ENCODE assay signal across 12 mouse cellular contexts in genomic region chr13:44580767-44581166, GRCm38 (mm10).
DNase-seq lines count a peak whose midpoint lies in the region; ATAC-seq and TF ChIP-seq lines count a peak whose summit lies in the region.
"Had no signal": no experiment of that assay in that cellular context is flagged by ENCODE, and none has a peak within 500 bp of the region (broad histone marks: within the 10 kb centered on the region; RNA-seq: fewer than 3 reads in every experiment).

No protein-coding gene starts in this region.

- H3K4me3 ChIP-seq in heart, embryonic 14.5 days (ENCODE audit: control insufficient read depth in 1 of 2, insufficient read depth in 1 of 2, low read depth in 1 of 2, low read length in 2 of 2) = no peak overlapping the region
- H3K4me3 ChIP-seq in midbrain, embryonic 14.5 days (replicated peaks; ENCODE audit: low read depth, low read length) = no peak overlapping the region
- H3K4me3 ChIP-seq in midbrain, postnatal 0 days (ENCODE audit: low read depth, low read length) = no peak overlapping the region
- H3K4me3 ChIP-seq in midbrain, embryonic 15.5 days = no peak overlapping the region
- H3K4me3 ChIP-seq: intestine, embryonic 15.5 days; liver, embryonic 13.5 days had no signal

- intact Hi-C loops in heart, postnatal 14 days (cut with DNase I) = no loop called here

- DNase-seq in heart, postnatal 14 days = no peak
- peak; percentile 30 for DNase-seq in midbrain, embryonic 14.5 days
- DNase-seq in midbrain, postnatal 0 days (ENCODE audit: low spot score) = no peak
- no peak for DNase-seq in urinary bladder, postnatal 10 days (ENCODE audit: low spot score)
- DNase-seq in spleen, postnatal 36 days (ENCODE audit: low spot score in 2 of 2) = no peak
- DNase-seq in spleen, adult 18-20 months = no peak
- DNase-seq: layer of hippocampus, adult 9-11 months; liver, embryonic 13.5 days; right cerebral cortex, adult 18-20 months had no signal

- H3K4me1 ChIP-seq in heart, embryonic 14.5 days (ENCODE audit: control insufficient read depth in 2 of 2, insufficient read depth in 2 of 2, low read length in 2 of 2) = peaks cover 25 to 42% of the 10 kb centered on the region in 2 experiments
- H3K4me1 ChIP-seq in midbrain, embryonic 14.5 days (ENCODE audit: control insufficient read depth, insufficient read depth, low read length) = peaks cover 19% of the 10 kb centered on the region
- peaks cover 18% of the 10 kb centered on the region; the same call in 1 of the 2 replicates for H3K4me1 ChIP-seq in midbrain, postnatal 0 days (ENCODE audit: insufficient read depth, low read length)
- H3K4me1 ChIP-seq in midbrain, embryonic 15.5 days = peaks cover 29% of the 10 kb centered on the region

- no peaks in the 10 kb centered on the region for H3K36me3 ChIP-seq in heart, embryonic 14.5 days (ENCODE audit: control insufficient read depth, insufficient read depth, low read length)
- H3K36me3 ChIP-seq in midbrain, embryonic 14.5 days (ENCODE audit: control insufficient read depth, insufficient read depth, low read length) = no peaks in the 10 kb centered on the region
- no peaks in the 10 kb centered on the region for H3K36me3 ChIP-seq in midbrain, postnatal 0 days (ENCODE audit: insufficient read depth, low read length)
- H3K36me3 ChIP-seq in midbrain, embryonic 15.5 days (replicated peaks) = no peaks in the 10 kb centered on the region
- H3K36me3 ChIP-seq: intestine, embryonic 15.5 days; liver, embryonic 13.5 days had no signal

- H3K27ac ChIP-seq in heart, embryonic 14.5 days (replicated peaks in 1 of 2; ENCODE audit: control insufficient read depth in 1 of 2, insufficient read depth in 1 of 2, low read depth in 2 of 2, low read length in 2 of 2) = peak overlapping the region; percentile 63 to 64; a peak in 3 of 4 replicates
- no peak overlapping the region for H3K27ac ChIP-seq in midbrain, embryonic 14.5 days (replicated peaks; ENCODE audit: low read depth, low read length)
- no peak overlapping the region for H3K27ac ChIP-seq in midbrain, postnatal 0 days (ENCODE audit: low read depth, low read length)
- H3K27ac ChIP-seq in midbrain, embryonic 15.5 days = no peak overlapping the region
- H3K27ac ChIP-seq: intestine, embryonic 15.5 days; liver, embryonic 13.5 days had no signal

- H3K9me3 ChIP-seq in heart, embryonic 14.5 days (ENCODE audit: control insufficient read depth, low read length) = peaks cover 7% of the 10 kb centered on the region
- peaks cover 5% of the 10 kb centered on the region; the same call in 1 of the 2 replicates for H3K9me3 ChIP-seq in midbrain, embryonic 14.5 days (ENCODE audit: control insufficient read depth, low read length)
- H3K9me3 ChIP-seq in midbrain, postnatal 0 days (ENCODE audit: low read length) = peaks cover 5% of the 10 kb centered on the region; the same call in 1 of the 2 replicates
- no peaks in the 10 kb centered on the region for H3K9me3 ChIP-seq in midbrain, embryonic 15.5 days
- H3K9me3 ChIP-seq: intestine, embryonic 15.5 days; liver, embryonic 13.5 days had no signal

- peak overlapping the region; percentile 34 for H3K4me2 ChIP-seq in heart, embryonic 14.5 days (ENCODE audit: low read length)
- peak overlapping the region; percentile 25 for H3K4me2 ChIP-seq in midbrain, embryonic 14.5 days (ENCODE audit: low read length)
- no peak overlapping the region for H3K4me2 ChIP-seq in midbrain, postnatal 0 days (ENCODE audit: low read depth, low read length, poor library complexity, severe bottlenecking)
- peak overlapping the region; percentile 21; the same call in 1 of the 2 replicates for H3K4me2 ChIP-seq in midbrain, embryonic 15.5 days
- H3K4me2 ChIP-seq: intestine, embryonic 15.5 days; liver, embryonic 13.5 days had no signal

- no peaks in the 10 kb centered on the region for H3K27me3 ChIP-seq in heart, embryonic 14.5 days (ENCODE audit: control insufficient read depth, insufficient read depth, low read length)
- H3K27me3 ChIP-seq in midbrain, embryonic 14.5 days (ENCODE audit: control insufficient read depth, insufficient read depth, low read length) = no peaks in the 10 kb centered on the region; the same call in 1 of the 2 replicates
- H3K27me3 ChIP-seq in midbrain, postnatal 0 days (ENCODE audit: insufficient read depth, low read length) = no peaks in the 10 kb centered on the region
- H3K27me3 ChIP-seq in midbrain, embryonic 15.5 days (replicated peaks) = no peaks in the 10 kb centered on the region
- H3K27me3 ChIP-seq: intestine, embryonic 15.5 days had no signal

- ATAC-seq in heart, embryonic 14.5 days (ENCODE audit: insufficient number of reproducible peaks, insufficient read depth, low FRiP score, low read depth) = no peak
- no peak for ATAC-seq in midbrain, embryonic 14.5 days (ENCODE audit: low FRiP score, low TSS enrichment)
- no peak for ATAC-seq in midbrain, postnatal 0 days (ENCODE audit: low FRiP score)
- ATAC-seq in midbrain, embryonic 15.5 days (replicated peaks) = no peak
- ATAC-seq: intestine, embryonic 15.5 days had no signal

- TF ChIP-seq CTCF in midbrain, postnatal 0 days (IDR thresholded peaks at IDR 0.05) = no peak

- 31% methylated on average over 9 of the region's 9 CpGs for WGBS in heart, embryonic 14.5 days
- WGBS in midbrain, embryonic 14.5 days = 27% methylated on average over 9 of the region's 9 CpGs
- 20% methylated on average over 9 of the region's 9 CpGs for WGBS in midbrain, postnatal 0 days
- WGBS in midbrain, embryonic 15.5 days = 18% methylated on average over 9 of the region's 9 CpGs

- H3K9ac ChIP-seq in heart, embryonic 14.5 days (ENCODE audit: low read length) = peak overlapping the region; percentile 21; the same call in 1 of the 2 replicates
- no peak overlapping the region for H3K9ac ChIP-seq in midbrain, embryonic 14.5 days (replicated peaks; ENCODE audit: low read length)
- H3K9ac ChIP-seq in midbrain, postnatal 0 days (replicated peaks; ENCODE audit: low read length, poor library complexity, severe bottlenecking) = no peak overlapping the region
- no peak overlapping the region for H3K9ac ChIP-seq in midbrain, embryonic 15.5 days
- H3K9ac ChIP-seq: intestine, embryonic 15.5 days; liver, embryonic 13.5 days had no signal

Comparison
In these comparisons a context has a peak if more than half of its experiments do, and no peak if none do; other contexts are left out.
1. H3K27ac ChIP-seq: peak in heart, embryonic 14.5 days (2 of 2); none in midbrain, embryonic 14.5 days (single experiment), midbrain, postnatal 0 days (single experiment) and midbrain, embryonic 15.5 days (single experiment).